Mouse (Mus musculus): ENCODE measurements around the gene Ifng. TPM values are rescaled to one million over a fixed set of nuclear protein-coding genes. Genes with fewer than 3 reads are reported as not detected.

Ifng gene
- polyA plus RNA-seq (2016; fragmentation: Nextera tagmentation; extraction: Ambion mirVana), result not detected in 2 replicates

DNA sequence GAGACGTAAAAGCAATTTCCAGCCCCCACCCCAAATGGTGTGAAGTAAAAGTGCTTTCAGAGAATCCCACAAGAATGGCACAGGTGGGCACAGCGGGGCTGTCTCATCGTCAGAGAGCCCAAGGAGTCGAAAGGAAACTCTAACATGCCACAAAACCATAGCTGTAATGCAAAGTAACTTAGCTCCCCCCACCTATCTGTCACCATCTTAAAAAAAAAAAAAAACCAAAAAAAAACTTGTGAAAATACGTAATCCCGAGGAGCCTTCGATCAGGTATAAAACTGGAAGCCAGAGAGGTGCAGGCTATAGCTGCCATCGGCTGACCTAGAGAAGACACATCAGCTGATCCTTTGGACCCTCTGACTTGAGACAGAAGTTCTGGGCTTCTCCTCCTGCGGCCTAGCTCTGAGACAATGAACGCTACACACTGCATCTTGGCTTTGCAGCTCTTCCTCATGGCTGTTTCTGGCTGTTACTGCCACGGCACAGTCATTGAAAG, at the start of gene Ifng:
Gene Ifng (plus strand): TSS at position 305 of the 499 bp plus-strand sequence.
- Histone ChIP-seq H3K9me3 (replicated peaks) (no peaks in the 10 kb centered on the region), H3K27me3 (ENCODE audit: low read depth, poor library complexity, severe bottlenecking) (no peaks in the 10 kb centered on the region), H3K27ac (no peak within 1 kb of the TSS), H3K36me3 (no peaks in the 10 kb centered on the region), H3K4me1 (no peaks in the 10 kb centered on the region), H3K4me3 (no peak within 1 kb of the TSS)
- 96% methylated on average over 11 of the region's 11 CpGs for WGBS
- no peak for DNase-seq (ENCODE audit: low spot score)

DNA sequence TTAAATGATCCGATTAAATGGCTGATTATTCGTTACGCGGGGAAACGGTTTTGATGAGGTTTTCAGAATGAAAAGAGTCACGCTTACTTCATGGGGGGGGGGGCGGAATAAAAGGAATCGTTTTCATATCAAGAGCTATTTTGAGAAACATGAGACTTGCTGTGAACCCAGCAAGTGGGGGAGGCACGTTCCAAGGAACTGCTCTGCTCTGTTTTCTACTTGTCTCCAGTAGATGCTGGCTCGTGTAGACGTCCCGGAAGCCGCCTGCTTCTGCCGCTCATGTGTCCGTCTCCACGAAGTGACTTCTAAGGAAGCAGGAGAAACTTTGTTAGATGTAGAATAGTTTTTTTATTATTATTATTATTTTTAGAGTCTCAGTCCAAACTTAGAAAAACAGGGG, 40.9 kb upstream of the Ifng start:
- Histone ChIP-seq H3K27ac (no peak overlapping the region), H3K9me3 (replicated peaks) (no peaks in the 10 kb centered on the region), H3K4me1 (no peaks in the 10 kb centered on the region), H3K4me3 (no peak overlapping the region), H3K36me3 (no peaks in the 10 kb centered on the region), H3K27me3 (ENCODE audit: low read depth, poor library complexity, severe bottlenecking) (no peaks in the 10 kb centered on the region)
- no peak for DNase-seq (ENCODE audit: low spot score)
- 93% methylated on average over 16 of the region's 16 CpGs for WGBS

DNA sequence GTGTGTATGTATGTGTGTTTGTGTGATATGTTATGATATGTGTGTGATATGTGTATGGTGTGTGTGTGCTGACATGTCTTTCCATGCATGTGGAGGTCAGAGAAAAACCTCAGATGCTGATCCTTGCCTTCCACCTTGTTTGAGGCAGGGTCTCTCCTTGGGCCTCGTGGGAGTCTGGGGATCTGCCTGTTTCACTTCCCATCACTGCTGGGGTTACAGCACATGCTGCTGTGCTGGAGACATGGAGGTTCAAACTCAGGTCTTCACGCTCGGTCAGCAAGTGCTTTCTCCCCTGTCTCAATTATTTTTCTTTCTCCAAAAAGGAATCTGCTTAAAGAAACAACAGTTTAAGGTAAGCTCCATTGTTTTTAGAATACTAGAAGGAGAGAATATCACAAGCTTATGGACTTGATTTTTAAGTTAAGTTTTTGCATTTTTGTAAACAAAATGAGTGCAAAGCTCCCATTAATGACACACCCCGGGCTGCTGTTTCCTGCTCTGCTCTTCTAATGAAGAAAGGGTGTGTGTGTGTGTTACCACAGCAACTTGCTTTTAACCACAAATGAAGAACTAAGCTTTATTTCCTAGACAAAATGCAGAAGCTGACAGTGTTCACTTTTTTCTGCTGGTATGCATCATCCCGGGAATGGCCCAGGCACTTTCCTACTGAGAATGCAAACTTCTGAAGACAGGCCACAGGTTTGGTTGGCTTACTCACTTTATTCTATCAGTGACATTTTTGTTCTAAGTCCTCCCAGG, 34.2 kb upstream of the Ifng start:
- no peak overlapping the region for H3K27ac ChIP-seq
- 84% methylated on average over 5 of the region's 5 CpGs for WGBS

DNA sequence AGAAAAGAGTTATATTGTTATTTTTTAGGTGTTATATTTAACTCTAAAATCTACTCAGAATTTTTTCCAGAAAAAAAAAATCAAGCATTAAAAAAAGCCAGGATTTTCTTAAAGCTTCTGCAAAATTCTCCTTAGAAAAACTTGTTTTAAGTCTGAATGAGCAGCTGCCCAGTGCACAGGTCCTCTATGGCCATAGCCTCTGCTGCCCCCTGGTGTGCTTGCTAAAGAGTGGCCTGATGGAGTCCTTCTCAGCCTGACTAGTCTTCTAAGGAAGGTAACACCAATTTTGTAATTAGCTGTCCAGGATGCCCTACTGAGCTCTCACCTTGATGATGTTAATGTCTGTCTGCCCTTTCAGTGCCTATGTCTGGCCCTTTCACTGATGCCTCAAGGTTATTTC, 29.5 kb upstream of the Ifng start:
- no peaks in the 10 kb centered on the region for H3K9me3 ChIP-seq (replicated peaks)
- H3K27me3 ChIP-seq (ENCODE audit: low read depth, poor library complexity, severe bottlenecking), result no peaks in the 10 kb centered on the region
- H3K4me1 ChIP-seq, result no peaks in the 10 kb centered on the region
- no peak overlapping the region for H3K27ac ChIP-seq
- no peaks in the 10 kb centered on the region for H3K36me3 ChIP-seq
- no peak for DNase-seq (ENCODE audit: low spot score)
- H3K4me3 ChIP-seq, result no peak overlapping the region

More for the DNA sequence above, 34.2 kb upstream of the Ifng start:
- Histone ChIP-seq H3K9me3 (replicated peaks) (no peaks in the 10 kb centered on the region), H3K27me3 (ENCODE audit: low read depth, poor library complexity, severe bottlenecking) (no peaks in the 10 kb centered on the region), H3K4me3 (no peak overlapping the region), H3K36me3 (no peaks in the 10 kb centered on the region), H3K4me1 (no peaks in the 10 kb centered on the region)
- DNase-seq (ENCODE audit: low spot score), result no peak

DNA sequence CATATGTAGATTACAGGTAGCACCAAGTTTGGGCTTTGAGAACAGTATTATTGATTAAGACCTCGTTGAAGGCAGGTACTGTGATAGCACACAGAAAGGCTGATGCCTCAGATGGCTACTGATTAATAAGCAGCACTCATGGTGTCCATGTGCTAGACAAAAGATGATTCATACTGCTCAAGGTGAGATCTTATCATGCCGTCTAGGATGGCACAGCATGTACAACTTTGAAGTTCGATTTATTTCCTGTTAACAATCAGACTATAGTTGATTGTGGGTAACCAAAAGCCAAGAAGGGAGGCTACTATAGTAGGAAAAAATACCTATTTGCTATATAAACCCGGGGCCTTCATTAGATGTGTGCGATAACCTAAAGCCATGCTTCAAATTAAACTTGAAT, 28.1 kb upstream of the Ifng start:
- Histone ChIP-seq H3K27me3 (ENCODE audit: low read depth, poor library complexity, severe bottlenecking) (no peaks in the 10 kb centered on the region), H3K36me3 (no peaks in the 10 kb centered on the region), H3K4me3 (no peak overlapping the region), H3K4me1 (no peaks in the 10 kb centered on the region), H3K9me3 (replicated peaks) (no peaks in the 10 kb centered on the region), H3K27ac (no peak overlapping the region)
- WGBS, result 82% methylated on average over 5 of the region's 5 CpGs
- no peak for DNase-seq (ENCODE audit: low spot score)

DNA sequence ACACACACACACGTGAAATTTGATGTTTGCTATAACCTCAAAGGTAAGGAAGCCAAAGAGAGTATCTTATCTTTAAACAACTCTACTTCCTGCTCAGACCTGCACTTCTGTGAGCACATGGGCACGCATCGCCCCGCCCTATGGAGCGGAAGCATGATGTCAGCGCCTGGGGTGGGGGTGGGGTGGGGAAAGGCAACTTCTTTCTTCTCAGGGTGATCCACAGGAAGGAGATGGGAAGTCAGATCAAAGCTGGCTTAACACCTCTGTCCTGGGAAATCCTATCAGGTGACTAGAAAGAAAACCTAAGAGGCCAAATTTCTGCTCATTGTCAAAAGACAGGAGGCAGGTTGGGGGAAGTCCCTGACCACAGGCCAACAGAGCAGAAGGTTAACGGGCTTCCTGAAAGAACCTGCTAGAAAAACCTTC, 21.8 kb upstream of the Ifng start:
- H3K27ac ChIP-seq, result no peak overlapping the region
- no peaks in the 10 kb centered on the region for H3K27me3 ChIP-seq (ENCODE audit: low read depth, poor library complexity, severe bottlenecking)
- H3K4me3 ChIP-seq, result no peak overlapping the region
- H3K36me3 ChIP-seq, result no peaks in the 10 kb centered on the region
- DNase-seq (ENCODE audit: low spot score), result no peak
- no peaks in the 10 kb centered on the region for H3K9me3 ChIP-seq (replicated peaks)
- 84% methylated on average over 7 of the region's 7 CpGs for WGBS
- H3K4me1 ChIP-seq, result no peaks in the 10 kb centered on the region

DNA sequence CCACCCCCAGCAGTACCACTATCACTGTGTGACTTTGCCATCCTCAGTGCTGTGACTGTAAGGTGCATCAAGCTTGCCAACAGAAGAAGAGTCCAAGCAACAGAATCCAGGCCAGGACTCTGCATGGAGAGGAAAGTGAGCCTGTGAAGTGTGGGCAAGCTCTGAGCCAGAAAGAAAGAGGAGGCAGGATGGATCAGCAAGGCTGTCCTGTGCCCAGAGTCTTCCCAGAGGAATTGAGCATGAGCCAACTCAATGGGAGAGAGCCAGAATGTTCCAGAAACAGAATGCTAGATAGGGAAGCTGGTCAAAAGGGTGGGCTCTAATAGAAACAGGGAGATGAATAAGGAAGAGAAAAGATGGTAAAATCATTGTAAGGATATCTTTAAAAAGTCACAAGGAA, 19.9 kb upstream of the Ifng start:
- no peaks in the 10 kb centered on the region for H3K27me3 ChIP-seq (ENCODE audit: low read depth, poor library complexity, severe bottlenecking)
- H3K4me1 ChIP-seq, result no peaks in the 10 kb centered on the region
- no peak for DNase-seq (ENCODE audit: low spot score)
- H3K9me3 ChIP-seq (replicated peaks), result no peaks in the 10 kb centered on the region
- no peak overlapping the region for H3K4me3 ChIP-seq
- no peak overlapping the region for H3K27ac ChIP-seq
- no peaks in the 10 kb centered on the region for H3K36me3 ChIP-seq

DNA sequence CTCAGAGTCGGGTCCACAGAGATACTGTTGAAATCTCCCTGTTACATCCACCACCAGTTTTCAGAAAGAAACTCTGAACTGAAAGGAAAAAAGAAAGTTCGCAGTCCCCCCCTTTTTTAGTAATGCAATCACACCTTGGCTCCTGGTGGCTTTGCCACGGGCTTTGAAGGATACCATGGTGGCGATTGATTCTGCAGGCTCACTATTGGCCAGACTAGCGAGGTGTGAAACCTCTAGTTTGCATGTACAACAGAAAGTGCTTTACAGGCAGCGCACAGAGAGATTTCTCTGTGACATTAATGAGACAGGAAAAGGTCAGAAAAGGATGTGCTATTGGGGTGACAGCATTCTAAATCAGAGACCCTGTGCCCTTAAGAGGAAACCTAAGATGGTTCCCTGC, 5.3 kb upstream of the Ifng start:
- WGBS, result 89% methylated on average over 6 of the region's 6 CpGs
- no peaks in the 10 kb centered on the region for H3K4me1 ChIP-seq

DNA sequence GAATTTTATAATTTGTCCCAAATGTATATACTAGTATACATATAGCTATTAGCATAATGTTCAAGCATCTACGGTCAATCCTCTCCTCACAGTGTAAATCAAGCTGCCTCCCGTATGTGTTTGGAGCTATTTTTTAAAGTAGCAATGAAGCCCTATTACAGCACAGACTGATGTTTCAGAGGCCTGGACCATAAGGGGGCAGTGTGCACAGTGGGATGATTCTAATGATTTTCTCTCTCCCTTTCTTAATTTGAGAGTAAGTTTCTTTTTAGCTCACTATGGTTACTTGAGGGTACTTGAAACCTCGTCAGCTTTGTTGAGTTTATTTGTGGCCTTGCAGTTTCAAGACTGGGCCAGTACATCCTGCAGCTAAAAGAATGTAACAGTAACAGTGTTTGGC, 1.1 kb downstream of the Ifng start:
- 80% methylated on average over 3 of the region's 3 CpGs for WGBS
- H3K27me3 ChIP-seq (ENCODE audit: low read depth, poor library complexity, severe bottlenecking), result no peaks in the 10 kb centered on the region
- no peak overlapping the region for H3K27ac ChIP-seq
- no peaks in the 10 kb centered on the region for H3K9me3 ChIP-seq (replicated peaks)
- no peak for DNase-seq (ENCODE audit: low spot score)
- H3K36me3 ChIP-seq, result no peaks in the 10 kb centered on the region
- no peak overlapping the region for H3K4me3 ChIP-seq
- no peaks in the 10 kb centered on the region for H3K4me1 ChIP-seq

More for the DNA sequence above, 5.3 kb upstream of the Ifng start:
- Histone ChIP-seq H3K27me3 (ENCODE audit: low read depth, poor library complexity, severe bottlenecking) (no peaks in the 10 kb centered on the region), H3K4me3 (no peak overlapping the region), H3K27ac (no peak overlapping the region), H3K9me3 (replicated peaks) (no peaks in the 10 kb centered on the region), H3K36me3 (no peaks in the 10 kb centered on the region)
- no peak for DNase-seq (ENCODE audit: low spot score)

DNA sequence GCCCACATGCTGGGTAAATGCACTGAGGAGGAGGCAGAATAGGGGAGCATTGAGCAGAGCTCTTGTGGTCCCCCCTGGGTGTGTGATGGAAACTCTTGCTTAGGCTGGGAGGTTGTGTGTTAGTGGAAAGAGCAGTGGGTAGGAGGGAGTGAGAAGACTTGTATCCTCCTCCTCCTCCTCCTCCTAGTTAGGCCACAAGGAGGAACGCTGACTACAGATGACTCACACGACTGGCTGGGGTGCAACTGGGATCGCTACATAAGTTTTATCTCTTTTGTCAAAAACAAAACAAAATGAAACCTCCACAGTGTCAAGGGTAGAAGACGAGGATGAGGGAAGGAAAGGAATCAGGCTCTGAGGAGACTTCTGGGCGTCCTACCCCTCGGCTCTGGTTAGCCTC, 2.2 kb downstream of the Ifng start:
- no peak overlapping the region for H3K4me3 ChIP-seq
- H3K36me3 ChIP-seq, result no peaks in the 10 kb centered on the region
- H3K9me3 ChIP-seq (replicated peaks), result no peaks in the 10 kb centered on the region
- H3K27ac ChIP-seq, result no peak overlapping the region
- H3K4me1 ChIP-seq, result no peaks in the 10 kb centered on the region
- no peak for DNase-seq (ENCODE audit: low spot score)
- 94% methylated on average over 6 of the region's 6 CpGs for WGBS
- H3K27me3 ChIP-seq (ENCODE audit: low read depth, poor library complexity, severe bottlenecking), result no peaks in the 10 kb centered on the region

DNA sequence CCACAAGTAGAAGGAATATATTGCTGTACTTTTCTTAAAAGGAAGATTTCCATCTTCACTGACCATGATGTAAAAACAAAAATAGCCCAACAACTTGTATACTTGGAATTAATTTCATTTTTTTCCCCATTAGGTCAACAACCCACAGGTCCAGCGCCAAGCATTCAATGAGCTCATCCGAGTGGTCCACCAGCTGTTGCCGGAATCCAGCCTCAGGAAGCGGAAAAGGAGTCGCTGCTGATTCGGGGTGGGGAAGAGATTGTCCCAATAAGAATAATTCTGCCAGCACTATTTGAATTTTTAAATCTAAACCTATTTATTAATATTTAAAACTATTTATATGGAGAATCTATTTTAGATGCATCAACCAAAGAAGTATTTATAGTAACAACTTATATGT, 4.2 kb downstream of the Ifng start:
- Histone ChIP-seq H3K4me3 (no peak overlapping the region), H3K36me3 (no peaks in the 10 kb centered on the region), H3K27ac (no peak overlapping the region), H3K4me1 (no peaks in the 10 kb centered on the region), H3K9me3 (replicated peaks) (no peaks in the 10 kb centered on the region), H3K27me3 (ENCODE audit: low read depth, poor library complexity, severe bottlenecking) (no peaks in the 10 kb centered on the region)
- DNase-seq (ENCODE audit: low spot score), result no peak
- 97% methylated on average over 6 of the region's 6 CpGs for whole genome bisulfite sequencing

DNA sequence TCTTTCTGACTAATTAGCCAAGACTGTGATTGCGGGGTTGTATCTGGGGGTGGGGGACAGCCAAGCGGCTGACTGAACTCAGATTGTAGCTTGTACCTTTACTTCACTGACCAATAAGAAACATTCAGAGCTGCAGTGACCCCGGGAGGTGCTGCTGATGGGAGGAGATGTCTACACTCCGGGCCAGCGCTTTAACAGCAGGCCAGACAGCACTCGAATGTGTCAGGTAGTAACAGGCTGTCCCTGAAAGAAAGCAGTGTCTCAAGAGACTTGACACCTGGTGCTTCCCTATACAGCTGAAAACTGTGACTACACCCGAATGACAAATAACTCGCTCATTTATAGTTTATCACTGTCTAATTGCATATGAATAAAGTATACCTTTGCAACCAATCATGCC, 4.7 kb downstream of the Ifng start:
- DNase-seq (ENCODE audit: low spot score), result no peak
- Histone ChIP-seq H3K4me1 (no peaks in the 10 kb centered on the region), H3K27ac (no peak overlapping the region), H3K4me3 (no peak overlapping the region), H3K9me3 (replicated peaks) (no peaks in the 10 kb centered on the region), H3K27me3 (ENCODE audit: low read depth, poor library complexity, severe bottlenecking) (no peaks in the 10 kb centered on the region), H3K36me3 (no peaks in the 10 kb centered on the region)
- 85% methylated on average over 8 of the region's 8 CpGs for WGBS

DNA sequence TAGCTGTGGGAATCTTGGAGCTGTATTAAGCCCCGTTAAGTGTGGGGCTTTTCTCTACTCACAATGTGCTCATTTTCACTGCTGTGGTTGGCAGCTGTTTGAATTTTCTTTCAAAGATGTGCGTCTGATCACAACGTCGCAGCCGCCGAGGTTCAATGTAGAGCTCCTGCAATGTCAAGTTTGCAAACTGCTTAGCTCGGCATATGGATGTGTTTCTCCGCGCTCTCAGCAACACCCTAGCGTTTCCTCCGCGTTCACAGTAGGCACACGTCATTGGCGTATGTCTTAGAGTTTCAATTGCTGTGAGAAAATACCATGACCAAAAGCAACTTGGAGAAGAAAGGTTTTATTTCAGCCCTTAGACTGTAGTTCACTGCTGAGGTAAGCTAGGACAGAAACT, 5.1 kb downstream of the Ifng start:
- no peak overlapping the region for H3K4me3 ChIP-seq
- 93% methylated on average over 14 of the region's 14 CpGs for WGBS

DNA sequence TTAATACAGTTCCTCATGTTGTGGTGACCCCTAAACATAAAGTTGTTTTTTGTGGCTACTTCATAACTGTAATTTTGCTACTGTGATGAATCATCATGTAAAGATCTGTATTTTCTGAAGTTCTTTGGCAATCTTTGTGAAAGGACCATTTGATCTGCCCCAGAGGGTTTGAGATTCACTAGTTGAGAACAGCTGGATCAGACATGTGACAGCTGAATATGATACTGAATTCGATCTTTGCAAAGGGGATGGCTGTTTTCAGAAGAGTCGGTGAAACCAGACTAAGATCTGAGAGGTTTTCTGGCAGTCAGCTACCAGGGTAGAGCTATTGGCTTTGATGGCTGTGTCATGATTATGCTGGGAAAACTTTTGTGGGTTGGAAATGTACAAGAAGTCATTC, 10.9 kb downstream of the Ifng start:
- no peaks in the 10 kb centered on the region for H3K36me3 ChIP-seq
- no peak overlapping the region for H3K4me3 ChIP-seq
- DNase-seq (ENCODE audit: low spot score), result no peak
- no peaks in the 10 kb centered on the region for H3K9me3 ChIP-seq (replicated peaks)
- no peaks in the 10 kb centered on the region for H3K27me3 ChIP-seq (ENCODE audit: low read depth, poor library complexity, severe bottlenecking)
- no peak overlapping the region for H3K27ac ChIP-seq
- no peaks in the 10 kb centered on the region for H3K4me1 ChIP-seq
- 93% methylated on average over 2 of the region's 2 CpGs for WGBS

More for the DNA sequence above, 5.1 kb downstream of the Ifng start:
- Histone ChIP-seq H3K36me3 (no peaks in the 10 kb centered on the region), H3K27me3 (ENCODE audit: low read depth, poor library complexity, severe bottlenecking) (no peaks in the 10 kb centered on the region), H3K27ac (no peak overlapping the region), H3K9me3 (replicated peaks) (no peaks in the 10 kb centered on the region), H3K4me1 (no peaks in the 10 kb centered on the region)
- no peak for DNase-seq (ENCODE audit: low spot score)
